18 mouse cellular contexts compared by ENCODE assay signal in genomic region chr3:96578561-96579238, GRCm38 (mm10). TPM values are rescaled to one million over a fixed set of nuclear protein-coding genes. Genes with fewer than 3 reads are reported as not detected.
A peak's percentile ranks its signal among the peaks of the same experiment; 100 is the strongest.
DNase-seq lines count a peak whose midpoint lies in the region; ATAC-seq and TF ChIP-seq lines count a peak whose summit lies in the region.
"Had no signal": no experiment of that assay in that cellular context is flagged by ENCODE, and none has a peak within 500 bp of the region (broad histone marks: within the 10 kb centered on the region; RNA-seq: fewer than 3 reads in every experiment).

No protein-coding gene starts in this region.

- TF ChIP-seq RAD21 in CH12.LX (IDR thresholded peaks at IDR 0.05; ENCODE audit: low read depth, low read length) = no peak

- H3K79me2 ChIP-seq in CH12.LX (replicated peaks; ENCODE audit: control insufficient read depth, extremely low read depth, insufficient read depth, poor library complexity, severe bottlenecking) = no peaks in the 10 kb centered on the region

- TF ChIP-seq EP300 in CH12.LX (IDR thresholded peaks at IDR 0.05; ENCODE audit: low read length) = no peak

- DNase-seq in kidney, postnatal 14 days = no peak
- no peak for DNase-seq in CH12.LX (ENCODE audit: extremely low read depth)
- peak; percentile 17 for DNase-seq in R1 (ENCODE audit: low read depth, low spot score)
- no peak for DNase-seq in frontal cortex, adult 2 months (ENCODE audit: extremely low spot score in 1 of 2, low spot score in 1 of 2)
- no peak for DNase-seq in hindbrain, embryonic 14.5 days (ENCODE audit: low spot score)
- DNase-seq: adrenal gland, postnatal 14 days; cerebellum, adult 11 months; right cerebral cortex, postnatal 4 days had no signal

- in situ Hi-C loops in CH12.LX (cut with MboI; ENCODE audit: low pct_ligation_motif_present, low pct_unique_long_range_greater_than_20kb, low sequenced_read_pairs) = no loop called here

- H3K9me3 ChIP-seq in kidney, embryonic 15.5 days (replicated peaks) = no peaks in the 10 kb centered on the region
- no peaks in the 10 kb centered on the region for H3K9me3 ChIP-seq in CH12.LX (replicated peaks; ENCODE audit: low read length)
- H3K9me3 ChIP-seq in heart, embryonic 16.5 days (replicated peaks; ENCODE audit: control insufficient read depth, low read length) = no peaks in the 10 kb centered on the region
- no peaks in the 10 kb centered on the region for H3K9me3 ChIP-seq in hindbrain, embryonic 14.5 days (ENCODE audit: control insufficient read depth, low read length)
- H3K9me3 ChIP-seq: embryonic facial prominence, embryonic 13.5 days had no signal

- no peak overlapping the region for H3K9ac ChIP-seq in kidney, embryonic 15.5 days
- H3K9ac ChIP-seq in CH12.LX (ENCODE audit: insufficient read depth, low read depth) = peak overlapping the region; percentile 59
- peak overlapping the region; percentile 12; the same call in 1 of the 2 replicates for H3K9ac ChIP-seq in heart, embryonic 16.5 days (ENCODE audit: low read length)
- H3K9ac ChIP-seq in hindbrain, embryonic 14.5 days = no peak overlapping the region
- H3K9ac ChIP-seq: embryonic facial prominence, embryonic 13.5 days had no signal

- H3K4me2 ChIP-seq in kidney, embryonic 15.5 days = no peak overlapping the region
- no peak overlapping the region for H3K4me2 ChIP-seq in CH12.LX (ENCODE audit: insufficient read depth, low read depth, poor library complexity, severe bottlenecking)
- no peak overlapping the region for H3K4me2 ChIP-seq in heart, embryonic 16.5 days (ENCODE audit: low read depth, low read length)
- H3K4me2 ChIP-seq in hindbrain, embryonic 14.5 days (replicated peaks) = no peak overlapping the region
- H3K4me2 ChIP-seq: embryonic facial prominence, embryonic 13.5 days had no signal

- peaks cover 55% of the 10 kb centered on the region for H3K4me1 ChIP-seq in kidney, embryonic 15.5 days
- peaks cover 13 to 45% of the 10 kb centered on the region in 2 experiments for H3K4me1 ChIP-seq in CH12.LX (ENCODE audit: control insufficient read depth in 1 of 2, insufficient read depth in 2 of 2)
- H3K4me1 ChIP-seq in heart, embryonic 16.5 days (ENCODE audit: control insufficient read depth, insufficient read depth, low read length) = peaks cover 49% of the 10 kb centered on the region
- H3K4me1 ChIP-seq in hindbrain, embryonic 14.5 days (replicated peaks; ENCODE audit: control insufficient read depth, insufficient read depth, low read length) = peaks cover 14% of the 10 kb centered on the region; the same call in 1 of the 2 replicates

- peak overlapping the region; percentile 3; the same call in 1 of the 2 replicates for H3K27ac ChIP-seq in kidney, embryonic 15.5 days
- peak overlapping the region; percentile 50 for H3K27ac ChIP-seq in CH12.LX (ENCODE audit: insufficient read depth, low read depth)
- peak overlapping the region; percentile 48 for H3K27ac ChIP-seq in heart, embryonic 16.5 days (ENCODE audit: low read length)
- H3K27ac ChIP-seq in hindbrain, embryonic 14.5 days = no peak overlapping the region

- no peaks in the 10 kb centered on the region for H3K36me3 ChIP-seq in kidney, embryonic 15.5 days
- H3K36me3 ChIP-seq in CH12.LX (replicated peaks in 1 of 2; ENCODE audit: control insufficient read depth in 1 of 2, insufficient read depth in 1 of 2, low read length in 1 of 2) = peaks cover 0 to 6% of the 10 kb centered on the region in 2 experiments
- peaks cover under 1% of the 10 kb centered on the region; the same call in 1 of the 2 replicates for H3K36me3 ChIP-seq in heart, embryonic 16.5 days (ENCODE audit: control insufficient read depth, insufficient read depth)
- H3K36me3 ChIP-seq in hindbrain, embryonic 14.5 days (replicated peaks; ENCODE audit: control insufficient read depth, insufficient read depth) = 0 out of 2 replicates have a peak, but pooled peaks cover 4% of the 10 kb centered on the region

- no peak for TF ChIP-seq CTCF in CH12.LX (conservative IDR thresholded peaks at IDR 0.05 in 1 of 2, IDR thresholded peaks at IDR 0.05 in 1 of 2; ENCODE audit: low read depth in 2 of 2, low read length in 2 of 2)

- H3K4me3 ChIP-seq in kidney, embryonic 15.5 days (replicated peaks) = no peak overlapping the region
- peak overlapping the region in 1 of 3 experiments; percentile 7 for H3K4me3 ChIP-seq in CH12.LX (replicated peaks in 1 of 3; ENCODE audit: low read depth in 2 of 3, low read length in 2 of 3, poor library complexity in 1 of 3)
- H3K4me3 ChIP-seq in heart, embryonic 16.5 days (ENCODE audit: low read length) = no peak overlapping the region
- no peak overlapping the region for H3K4me3 ChIP-seq in hindbrain, embryonic 14.5 days (replicated peaks; ENCODE audit: low read length)
- H3K4me3 ChIP-seq: embryonic facial prominence, embryonic 13.5 days had no signal

- ATAC-seq in kidney, embryonic 15.5 days (replicated peaks; ENCODE audit: low FRiP score) = no peak
- ATAC-seq in heart, embryonic 16.5 days (replicated peaks; ENCODE audit: extremely low read depth, insufficient read depth, low FRiP score) = no peak
- no peak for ATAC-seq in CD4-positive, CD25-positive, alpha-beta regulatory T cell, adult 4 months
- ATAC-seq in hindbrain, embryonic 14.5 days (ENCODE audit: low FRiP score) = no peak
- ATAC-seq: forebrain, embryonic 14.5 days; inflammation-experienced regulatory T-cells, adult 6 months had no signal

- dilution Hi-C loops in CH12.LX (cut with MboI; ENCODE audit: extremely low pct_ligation_motif_present, extremely low pct_unique_long_range_greater_than_20kb, low sequenced_read_pairs) = no loop called here

- WGBS in kidney, embryonic 15.5 days = 80% methylated on average over 12 of the region's 12 CpGs
- WGBS in heart, embryonic 16.5 days = 76% methylated on average over 12 of the region's 12 CpGs
- WGBS in hindbrain, embryonic 14.5 days = 79% methylated on average over 12 of the region's 12 CpGs

- TF ChIP-seq POLR2A in CH12.LX (IDR thresholded peaks at IDR 0.05; ENCODE audit: low read depth, low read length) = no peak

- H3K27me3 ChIP-seq in kidney, embryonic 15.5 days = peaks cover 5% of the 10 kb centered on the region; the same call in 1 of the 2 replicates
- H3K27me3 ChIP-seq in CH12.LX (replicated peaks) = no peaks in the 10 kb centered on the region
- no peaks in the 10 kb centered on the region for H3K27me3 ChIP-seq in heart, embryonic 16.5 days (ENCODE audit: control insufficient read depth, insufficient read depth, low read length)
- H3K27me3 ChIP-seq in hindbrain, embryonic 14.5 days (ENCODE audit: control insufficient read depth, insufficient read depth, low read length) = 0 out of 2 replicates have a peak, but pooled peaks cover 2% of the 10 kb centered on the region
- H3K27me3 ChIP-seq: embryonic facial prominence, embryonic 13.5 days had no signal

RNA-seq across cellular contexts. Expression of gene Gm16253, which starts 1.9 kb away (rescaled TPM):
- 2.1 TPM in 2 replicates for polyA plus RNA-seq in kidney, embryonic 15.5 days (2015; fragmentation: Nextera tagmentation; extraction: Ambion mirVana)
- 0.38 and 0.72 TPM in 2 replicates for total RNA-seq in CH12.LX (2012; rRNA removed)
- not detected in 2 replicates for total RNA-seq in CH12.LX (2014; rRNA removed)
- polyA plus RNA-seq in CH12.LX (2012; ENCODE audit: insufficient read length, low read depth) = 0.46 TPM in 1 of 2 replicates, not detected in the other
- polyA plus RNA-seq in heart, embryonic 16.5 days (2015; fragmentation: Nextera tagmentation; extraction: Ambion mirVana) = 1.3 and 1.4 TPM in 2 replicates
- 1 to 10 TPM; 1.5 to 2.0 TPM for polyA plus RNA-seq in CD4-positive, CD25-positive, alpha-beta regulatory T cell, adult 4 months (2017; shearing (Covaris generic))
- not detected in 2 replicates for polyA plus RNA-seq in frontal cortex, adult 2 months (2012; rRNA removed)
- 0.39 TPM in 1 of 2 replicates, not detected in the other for polyA plus RNA-seq in hindbrain, embryonic 14.5 days (2014; fragmentation: Nextera tagmentation; extraction: Ambion mirVana)
- total RNA-seq: adrenal gland, postnatal 14 days; layer of hippocampus, adult 18-20 months; left cerebral cortex, postnatal 25 days had no signal
- polyA plus RNA-seq: forebrain, embryonic 14.5 days; gonadal fat pad, adult 2 months; testis, adult 2 months had no signal

RNA-seq across cellular contexts. Expression of gene Polr3gl, which starts 15.3 kb away (rescaled TPM):
- polyA plus RNA-seq in kidney, embryonic 15.5 days (2015; fragmentation: Nextera tagmentation; extraction: Ambion mirVana) = 38.1 and 39.8 TPM in 2 replicates
- total RNA-seq in CH12.LX (2012; rRNA removed) (10.4 and 13.7 TPM in 2 replicates), CH12.LX (2014; rRNA removed) (15.7 and 16.6 TPM in 2 replicates)
- 18.8 and 28.4 TPM in 2 replicates for polyA plus RNA-seq in CH12.LX (2012; ENCODE audit: insufficient read length, low read depth)
- 33.4 and 36.4 TPM in 2 replicates for polyA plus RNA-seq in heart, embryonic 16.5 days (2015; fragmentation: Nextera tagmentation; extraction: Ambion mirVana)
- 10 to 100 TPM; 40.6 to 51.4 TPM for polyA plus RNA-seq in CD4-positive, CD25-positive, alpha-beta regulatory T cell, adult 4 months (2017; shearing (Covaris generic))
- 67.3 and 84.3 TPM in 2 replicates for polyA plus RNA-seq in frontal cortex, adult 2 months (2012; rRNA removed)
- 11.0 and 18.5 TPM in 2 replicates for polyA plus RNA-seq in hindbrain, embryonic 14.5 days (2014; fragmentation: Nextera tagmentation; extraction: Ambion mirVana)

RNA-seq across cellular contexts. Expression of gene Ankrd34a, which starts 17.7 kb away (rescaled TPM):
- polyA plus RNA-seq in kidney, embryonic 15.5 days (2015; fragmentation: Nextera tagmentation; extraction: Ambion mirVana) = 1.8 and 2.8 TPM in 2 replicates
- total RNA-seq in CH12.LX (2012; rRNA removed) = 0.04 TPM in 2 replicates
- not detected in 2 replicates for total RNA-seq in CH12.LX (2014; rRNA removed)
- 0.11 TPM in 1 of 2 replicates, not detected in the other for polyA plus RNA-seq in CH12.LX (2012; ENCODE audit: insufficient read length, low read depth)
- polyA plus RNA-seq in heart, embryonic 16.5 days (2015; fragmentation: Nextera tagmentation; extraction: Ambion mirVana) = 6.9 and 7.2 TPM in 2 replicates
- not detected for polyA plus RNA-seq in CD4-positive, CD25-positive, alpha-beta regulatory T cell, adult 4 months (2017; shearing (Covaris generic))
- 50.2 and 57.4 TPM in 2 replicates for polyA plus RNA-seq in frontal cortex, adult 2 months (2012; rRNA removed)
- polyA plus RNA-seq in hindbrain, embryonic 14.5 days (2014; fragmentation: Nextera tagmentation; extraction: Ambion mirVana) = 17.5 and 22.3 TPM in 2 replicates

RNA-seq across cellular contexts. Expression of gene Txnip, which starts 20.9 kb away (rescaled TPM):
- polyA plus RNA-seq in kidney, embryonic 15.5 days (2015; fragmentation: Nextera tagmentation; extraction: Ambion mirVana) = 144 and 153 TPM in 2 replicates
- total RNA-seq in CH12.LX (2012; rRNA removed) = 52.5 and 76.7 TPM in 2 replicates
- total RNA-seq in CH12.LX (2014; rRNA removed) = 184 and 220 TPM in 2 replicates
- 39.2 and 41.8 TPM in 2 replicates for polyA plus RNA-seq in CH12.LX (2012; ENCODE audit: insufficient read length, low read depth)
- polyA plus RNA-seq in heart, embryonic 16.5 days (2015; fragmentation: Nextera tagmentation; extraction: Ambion mirVana) = 209 and 226 TPM in 2 replicates
- polyA plus RNA-seq in CD4-positive, CD25-positive, alpha-beta regulatory T cell, adult 4 months (2017; shearing (Covaris generic)) = 100 to 1,000 TPM; 376 to 396 TPM
- 27.5 and 27.7 TPM in 2 replicates for polyA plus RNA-seq in frontal cortex, adult 2 months (2012; rRNA removed)
- 53.2 and 71.4 TPM in 2 replicates for polyA plus RNA-seq in hindbrain, embryonic 14.5 days (2014; fragmentation: Nextera tagmentation; extraction: Ambion mirVana)

RNA-seq across cellular contexts. Expression of gene Lix1l, which starts 22.2 kb away (rescaled TPM):
- 6.5 and 8.0 TPM in 2 replicates for polyA plus RNA-seq in kidney, embryonic 15.5 days (2015; fragmentation: Nextera tagmentation; extraction: Ambion mirVana)
- total RNA-seq in CH12.LX (2012; rRNA removed) (2.9 and 4.5 TPM in 2 replicates), CH12.LX (2014; rRNA removed) (3.7 and 4.6 TPM in 2 replicates)
- polyA plus RNA-seq in CH12.LX (2012; ENCODE audit: insufficient read length, low read depth) = 4.0 and 4.7 TPM in 2 replicates
- polyA plus RNA-seq in heart, embryonic 16.5 days (2015; fragmentation: Nextera tagmentation; extraction: Ambion mirVana) = 4.3 and 4.5 TPM in 2 replicates
- under 1 TPM; 0.41 to 0.77 TPM for polyA plus RNA-seq in CD4-positive, CD25-positive, alpha-beta regulatory T cell, adult 4 months (2017; shearing (Covaris generic))
- polyA plus RNA-seq in frontal cortex, adult 2 months (2012; rRNA removed) = 30.3 and 30.7 TPM in 2 replicates
- polyA plus RNA-seq in hindbrain, embryonic 14.5 days (2014; fragmentation: Nextera tagmentation; extraction: Ambion mirVana) = 6.1 and 6.4 TPM in 2 replicates

Comparison
In these comparisons a context has a peak if more than half of its experiments do, and no peak if none do; other contexts are left out.
1. H3K9ac ChIP-seq: peak in CH12.LX (single experiment) and heart, embryonic 16.5 days (single experiment); none in kidney, embryonic 15.5 days (single experiment) and hindbrain, embryonic 14.5 days (single experiment).